Mouse (Mus musculus) stomach, embryonic 14.5 days (tissue): ENCODE measurements at regions not wholly inside any gene's neighbourhood (a gene's known extent, or its start where the extent isn't known, plus 50 kb on each side); places are given as distances from the start of the nearest gene placed in this dataset.

Source experiments
- ATAC-seq: fragments of 200-750 bp; cut with Nextera tagmentation; 2 replicates; pipeline ENCODE4 v1.8.0; 2017; ENCODE audit warnings: low read depth, moderate TSS enrichment; ENCODE audit not compliant: insufficient number of reproducible peaks, insufficient read depth, low FRiP score
- H3K27ac ChIP-seq: fragments of 300-500 bp; sonication (generic); 2 replicates; pipeline ENCODE4 v1.5.1; 2014; ENCODE audit warnings: mild to moderate bottlenecking, low read length, moderate library complexity, mixed read lengths
- H3K27me3 ChIP-seq: fragments of 300-500 bp; sonication (generic); 2 replicates; pipeline ENCODE4 v1.6.1; 2014; ENCODE audit warnings: low read length, control low read depth, mixed read lengths; ENCODE audit not compliant: control insufficient read depth, insufficient read depth
- H3K36me3 ChIP-seq: fragments of 300-500 bp; sonication (generic); 2 replicates; pipeline ENCODE4 v1.6.1; 2014; ENCODE audit warnings: mild to moderate bottlenecking, control low read depth, low read length, moderate library complexity, mixed read lengths; ENCODE audit not compliant: control insufficient read depth, insufficient read depth
- H3K4me1 ChIP-seq: fragments of 300-500 bp; sonication (generic); 2 replicates; pipeline ENCODE4 v1.6.1; 2014; ENCODE audit warnings: low read length, control low read depth, mixed read lengths; ENCODE audit not compliant: control insufficient read depth, insufficient read depth
- H3K4me2 ChIP-seq: fragments of 300-500 bp; sonication (generic); replicated peaks from 2 replicates; pipeline ENCODE4 v1.6.1; 2014; ENCODE audit warnings: low read depth, low read length, control low read depth
- H3K4me3 ChIP-seq: fragments of 300-500 bp; sonication (generic); 2 replicates; pipeline ENCODE4 v1.5.1; 2014; ENCODE audit warnings: low read depth, low read length, control low read depth
- H3K9ac ChIP-seq: fragments of 300-500 bp; sonication (generic); replicated peaks from 2 replicates; pipeline ENCODE4 v1.6.1; 2014; ENCODE audit warnings: low read depth, mild to moderate bottlenecking, control low read depth, low read length, moderate library complexity, mixed read lengths
- H3K9me3 ChIP-seq: fragments of 300-500 bp; sonication (generic); 2 replicates; pipeline ENCODE4 v1.6.1; 2016; ENCODE audit warnings: low read depth, low read length, control low read depth; ENCODE audit not compliant: control insufficient read depth
- WGBS: fragments of 180-500 bp; shearing (Covaris S2); extraction: QIAGEN DNeasy Blood & Tissue Kit; methylation state at CpG from one replicate; pipeline ENCODE4 v1.1.7; 2014; 5-methylcytosine and 5-hydroxymethylcytosine counted together

- no peak for ATAC-seq
- Histone ChIP-seq H3K27me3 (no peaks in the 10 kb centered on the region), H3K9ac (no peak overlapping the region), H3K4me3 (no peak overlapping the region), H3K4me2 (no peak overlapping the region), H3K4me1 (no peaks in the 10 kb centered on the region), H3K9me3 (no peaks in the 10 kb centered on the region), H3K27ac (no peak overlapping the region), H3K36me3 (no peaks in the 10 kb centered on the region)
- WGBS: 50% methylated on average over 7 of the region's 7 CpGs
Observed at GRCm38 (mm10) chr7:128834894-128835293, 90.2 kb downstream of the Sec23ip start.

GRCm38 (mm10) chr7:128836435-128836834, 91.7 kb downstream of the Sec23ip start:
- Histone ChIP-seq H3K9me3 (no peaks in the 10 kb centered on the region), H3K27ac (no peak overlapping the region), H3K9ac (no peak overlapping the region), H3K4me3 (no peak overlapping the region), H3K27me3 (no peaks in the 10 kb centered on the region), H3K4me1 (no peaks in the 10 kb centered on the region), H3K4me2 (no peak overlapping the region), H3K36me3 (no peaks in the 10 kb centered on the region)
- no peak for ATAC-seq
- 70% methylated on average over 6 of the region's 6 CpGs for WGBS

- Histone ChIP-seq H3K27me3 (no peaks in the 10 kb centered on the region), H3K4me1 (no peaks in the 10 kb centered on the region), H3K9ac (no peak overlapping the region), H3K36me3 (no peaks in the 10 kb centered on the region), H3K9me3 (no peaks in the 10 kb centered on the region), H3K27ac (no peak overlapping the region), H3K4me2 (no peak overlapping the region), H3K4me3 (no peak overlapping the region)
- 92% methylated on average over 10 of the region's 10 CpGs for WGBS
- no peak for ATAC-seq
Observed at GRCm38 (mm10) chr7:128842561-128842960, 97.8 kb downstream of the Sec23ip start.

GRCm38 (mm10) chr7:128843576-128843975, 98.8 kb downstream of the Sec23ip start:
- no peak for ATAC-seq
- Histone ChIP-seq H3K9me3 (no peaks in the 10 kb centered on the region), H3K27me3 (no peaks in the 10 kb centered on the region), H3K36me3 (no peaks in the 10 kb centered on the region), H3K4me3 (no peak overlapping the region), H3K27ac (no peak overlapping the region), H3K9ac (no peak overlapping the region), H3K4me2 (no peak overlapping the region), H3K4me1 (no peaks in the 10 kb centered on the region)
- 80% methylated on average over 9 of the region's 9 CpGs for WGBS

- Histone ChIP-seq H3K27me3 (no peaks in the 10 kb centered on the region), H3K9me3 (no peaks in the 10 kb centered on the region), H3K4me2 (no peak overlapping the region), H3K36me3 (no peaks in the 10 kb centered on the region), H3K4me3 (no peak overlapping the region), H3K27ac (no peak overlapping the region), H3K9ac (no peak overlapping the region), H3K4me1 (no peaks in the 10 kb centered on the region)
- 56% methylated on average over 3 of the region's 3 CpGs for WGBS
- ATAC-seq: no peak
Observed at GRCm38 (mm10) chr7:128849261-128849660, 104.5 kb downstream of the Sec23ip start.

- H3K36me3 ChIP-seq: no peaks in the 10 kb centered on the region
- WGBS: 58% methylated on average over 4 of the region's 4 CpGs
- H3K4me1 ChIP-seq: no peaks in the 10 kb centered on the region
- H3K9ac ChIP-seq: no peak overlapping the region
- H3K9me3 ChIP-seq: no peaks in the 10 kb centered on the region
- H3K27ac ChIP-seq: no peak overlapping the region
- ATAC-seq: no peak
- no peaks in the 10 kb centered on the region for H3K27me3 ChIP-seq
- H3K4me3 ChIP-seq: no peak overlapping the region
- no peak overlapping the region for H3K4me2 ChIP-seq
Observed at GRCm38 (mm10) chr7:128854193-128854592, 109.5 kb downstream of the Sec23ip start.

GRCm38 (mm10) chr7:128854690-128855343, 110.1 kb downstream of the Sec23ip start:
- no peak overlapping the region for H3K4me2 ChIP-seq
- no peak overlapping the region for H3K27ac ChIP-seq
- H3K27me3 ChIP-seq: no peaks in the 10 kb centered on the region
- ATAC-seq: no peak
- H3K36me3 ChIP-seq: no peaks in the 10 kb centered on the region
- H3K4me3 ChIP-seq: no peak overlapping the region
- H3K9me3 ChIP-seq: no peaks in the 10 kb centered on the region
- H3K4me1 ChIP-seq: no peaks in the 10 kb centered on the region
- WGBS: 61% methylated on average over 18 of the region's 18 CpGs
- no peak overlapping the region for H3K9ac ChIP-seq

GRCm38 (mm10) chr7:128860141-128860540, 115.4 kb downstream of the Sec23ip start:
- no peak overlapping the region for H3K4me2 ChIP-seq
- H3K27me3 ChIP-seq: no peaks in the 10 kb centered on the region
- H3K36me3 ChIP-seq: no peaks in the 10 kb centered on the region
- no peak overlapping the region for H3K4me3 ChIP-seq
- no peak overlapping the region for H3K9ac ChIP-seq
- WGBS: 6% methylated on average over 3 of the region's 3 CpGs
- H3K9me3 ChIP-seq: no peaks in the 10 kb centered on the region
- no peak overlapping the region for H3K27ac ChIP-seq
- H3K4me1 ChIP-seq: no peaks in the 10 kb centered on the region
- no peak for ATAC-seq

- no peaks in the 10 kb centered on the region for H3K27me3 ChIP-seq
- H3K4me1 ChIP-seq: no peaks in the 10 kb centered on the region
- H3K36me3 ChIP-seq: no peaks in the 10 kb centered on the region
- H3K9me3 ChIP-seq: no peaks in the 10 kb centered on the region
- H3K9ac ChIP-seq: no peak overlapping the region
- no peak overlapping the region for H3K4me3 ChIP-seq
- ATAC-seq: no peak
- H3K4me2 ChIP-seq: no peak overlapping the region
- no peak overlapping the region for H3K27ac ChIP-seq
- 67% methylated on average over 4 of the region's 4 CpGs for WGBS
Observed at GRCm38 (mm10) chr7:128860709-128861108, 116.0 kb downstream of the Sec23ip start.
